Mouse (Mus musculus) B cell, adult 2 months (primary cell): ENCODE measurements at regions not wholly inside any gene's neighbourhood (a gene's known extent, or its start where the extent isn't known, plus 50 kb on each side); places are given as distances from the start of the nearest gene placed in this dataset.

Experiments used
- DNase-seq, 2 experiments: peaks; one replicate each; pipeline ENCODE4 v3.0.0; 2022

- no peak for DNase-seq
These were observed 164.8 kb upstream of the Atp1b1 start for GRCm38 (mm10) chr1:164622946-164623345.

- no peak for DNase-seq
These were observed 164.3 kb upstream of the Atp1b1 start for GRCm38 (mm10) chr1:164622417-164622816.

- DNase-seq = no peak
These were observed 162.0 kb upstream of the Atp1b1 start for GRCm38 (mm10) chr1:164620129-164620528.

- DNase-seq = no peak
These were observed 159.7 kb upstream of the Atp1b1 start for GRCm38 (mm10) chr1:164617871-164618270.

GRCm38 (mm10) chr1:164607061-164607460, 148.9 kb upstream of the Atp1b1 start:
- DNase-seq = no peak

- no peak for DNase-seq
These were observed 148.1 kb upstream of the Atp1b1 start for GRCm38 (mm10) chr1:164606141-164606754.

GRCm38 (mm10) chr1:164603433-164603832, 145.3 kb upstream of the Atp1b1 start:
- peak; percentile 3 to 13 for DNase-seq

- no peak for DNase-seq
These were observed 144.4 kb upstream of the Atp1b1 start for GRCm38 (mm10) chr1:164602568-164602967.

- DNase-seq = no peak
These were observed 132.1 kb upstream of the Atp1b1 start for GRCm38 (mm10) chr1:164590205-164590613.

- no peak for DNase-seq
These were observed 128.2 kb upstream of the Atp1b1 start for GRCm38 (mm10) chr1:164586066-164586989.

GRCm38 (mm10) chr1:164576856-164577489, 118.8 kb upstream of the Atp1b1 start:
- DNase-seq = no peak

GRCm38 (mm10) chr1:164573639-164574038, 115.5 kb upstream of the Atp1b1 start:
- DNase-seq = no peak

GRCm38 (mm10) chr1:164572183-164572582, 114.0 kb upstream of the Atp1b1 start:
- DNase-seq = no peak

GRCm38 (mm10) chr1:164571496-164572078, 113.4 kb upstream of the Atp1b1 start:
- DNase-seq = peak; percentile 32 to 46

- peak in 1 of 2 experiments; percentile 27 for DNase-seq
These were observed 106.7 kb upstream of the Atp1b1 start for GRCm38 (mm10) chr1:164564847-164565246.

GRCm38 (mm10) chr1:164559546-164560228, 101.5 kb upstream of the Atp1b1 start:
- no peak for DNase-seq

GRCm38 (mm10) chr1:164552658-164553057, 94.5 kb upstream of the Atp1b1 start:
- no peak for DNase-seq

GRCm38 (mm10) chr1:164551019-164551418, 92.9 kb upstream of the Atp1b1 start:
- DNase-seq = no peak

GRCm38 (mm10) chr1:164550596-164550995, 92.4 kb upstream of the Atp1b1 start:
- DNase-seq = no peak

GRCm38 (mm10) chr1:164548071-164548470, 89.9 kb upstream of the Atp1b1 start:
- no peak for DNase-seq

GRCm38 (mm10) chr1:164545843-164546242, 87.7 kb upstream of the Atp1b1 start:
- DNase-seq = no peak

- no peak for DNase-seq
These were observed 85.1 kb upstream of the Atp1b1 start for GRCm38 (mm10) chr1:164543045-164543803.
